Mouse (Mus musculus) embryonic fibroblast, embryonic 13.5 days (primary cell): ENCODE measurements around the gene Bivm. TPM values are rescaled to one million over a fixed set of nuclear protein-coding genes. Genes with fewer than 3 reads are reported as not detected.
A peak's percentile ranks its signal among the peaks of the same experiment; 100 is the strongest.

Experiments used
- H3K27ac ChIP-seq: 2 replicates; pipeline ENCODE4 v1.5.1; 2012; ENCODE audit warnings: low read length, control low read depth, inconsistent platforms; ENCODE audit not compliant: insufficient read depth
- H3K4me1 ChIP-seq: 2 replicates; pipeline ENCODE4 v1.6.1; 2011; ENCODE audit warnings: low read length; ENCODE audit not compliant: control insufficient read depth, insufficient read depth
- H3K4me3 ChIP-seq: 2 replicates; pipeline ENCODE4 v1.5.1; 2011; ENCODE audit warnings: mild to moderate bottlenecking, control low read depth, low read length; ENCODE audit not compliant: insufficient read depth
- CTCF ChIP-seq: IDR thresholded peaks from 2 replicates; pipeline ENCODE4 v1.5.1; 2011; ENCODE audit warnings: mild to moderate bottlenecking, control low read depth, low read length, moderate library complexity, borderline replicate concordance; ENCODE audit not compliant: insufficient read depth
- POLR2A ChIP-seq: IDR thresholded peaks from 2 replicates; pipeline ENCODE4 v1.6.1; 2011; ENCODE audit warnings: low read depth, mild to moderate bottlenecking, control low read depth, low read length, moderate library complexity
- polyA plus RNA-seq: library from polyadenylated mRNA; stranded (reverse); fragments of >200 nt; gene quantifications from 2 replicates; pipeline ENCODE4 v1.2.4, GENCODE M21; 2011; ENCODE audit warnings: low read depth; ENCODE audit not compliant: missing spikeins, insufficient read length

The Bivm gene
- 24.2 and 33.8 TPM in 2 replicates for polyA plus RNA-seq

- TF ChIP-seq CTCF (no peak), POLR2A (peak; percentile 90)
- peak within 1 kb of the TSS; percentile 81 for H3K4me3 ChIP-seq
- peak within 1 kb of the TSS; percentile 89 for H3K27ac ChIP-seq
- H3K4me1 ChIP-seq: no peaks in the 10 kb centered on the region
Measured at GRCm38 (mm10) chr1:44118239-44119054, at the start of gene Bivm, which contains the start of gene Kdelc1. Gene Bivm, plus strand, starts transcription at chr1:44118957. Gene Kdelc1, minus strand, starts transcription at chr1:44118808.

DNA sequence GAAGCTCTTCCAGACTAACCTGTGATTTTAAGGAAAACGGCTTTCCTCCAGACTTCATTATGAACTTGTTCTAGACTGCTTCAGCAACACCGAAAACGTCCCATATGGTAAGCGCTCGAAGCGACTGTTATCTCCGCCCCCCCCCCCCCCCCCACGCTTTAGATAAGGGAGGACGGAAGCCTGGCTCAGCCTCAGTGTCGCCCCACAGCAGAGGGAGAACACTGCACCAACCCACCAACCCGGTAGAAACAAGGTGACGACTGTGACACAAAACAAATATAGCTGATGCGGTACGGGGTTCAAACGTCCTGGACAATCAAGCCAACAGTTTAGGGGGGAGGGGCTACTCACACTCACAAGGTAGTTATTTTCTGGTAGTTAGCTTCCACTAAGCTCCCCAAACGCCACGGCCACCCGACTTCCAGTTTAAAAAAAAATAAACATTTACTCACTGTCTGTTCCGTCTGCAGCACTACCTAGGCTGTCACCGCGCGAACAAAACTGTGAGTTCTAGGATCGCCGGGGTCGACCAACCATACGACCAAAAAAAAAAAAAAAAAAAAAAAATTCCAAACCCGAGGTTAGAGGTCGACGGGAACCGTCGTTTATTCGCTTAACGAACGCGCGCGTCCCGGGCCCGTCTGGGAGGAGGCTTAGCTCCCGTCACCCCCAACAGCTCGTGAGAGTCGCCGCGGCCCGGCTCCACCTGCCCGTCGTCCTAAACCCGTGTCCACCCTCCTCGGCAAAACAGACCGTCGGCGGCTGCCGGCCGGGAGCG is 17.1 kb upstream of the Bivm start:
- TF ChIP-seq POLR2A: peak; percentile 60
- no peak for TF ChIP-seq CTCF
- no peaks in the 10 kb centered on the region for H3K4me1 ChIP-seq
- H3K27ac ChIP-seq: no peak overlapping the region
- H3K4me3 ChIP-seq: peak overlapping the region; percentile 83

DNA sequence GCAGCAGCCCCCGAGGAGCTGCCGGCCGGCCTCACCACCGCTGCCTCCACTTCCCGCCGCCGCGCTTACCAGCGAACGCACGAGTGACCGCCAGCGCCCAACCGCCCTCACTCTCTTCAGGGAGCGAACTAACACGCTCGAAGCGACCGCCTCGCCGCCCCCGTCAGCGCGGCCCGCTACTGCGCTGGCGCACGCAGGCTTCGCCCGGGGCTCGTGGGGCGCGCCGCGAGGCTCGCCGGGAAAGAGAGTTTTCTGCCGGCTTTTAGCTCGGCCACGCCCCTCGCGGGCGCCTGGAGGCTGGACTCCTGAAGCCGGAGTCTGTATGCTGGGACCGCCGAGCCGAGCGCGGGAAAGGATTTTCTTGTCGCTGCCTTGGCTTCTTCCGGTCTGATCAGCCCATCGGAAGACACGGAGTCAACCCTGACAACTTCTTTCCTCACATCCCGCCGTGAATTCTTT is 16.5 kb upstream of the Bivm start, which contains the start of gene Tex30:
Tex30 (minus strand) TSS at position 183 of the 459 bp plus-strand sequence.
- no peak for TF ChIP-seq CTCF
- TF ChIP-seq POLR2A: peak; percentile 83
- Histone ChIP-seq H3K4me3 (peak within 1 kb of the TSS; percentile 83), H3K4me1 (no peaks in the 10 kb centered on the region), H3K27ac (peak within 1 kb of the TSS; percentile 20; the same call in 1 of the 2 replicates)

- peak overlapping the region; percentile 11; the same call in 1 of the 2 replicates for H3K4me3 ChIP-seq
- no peak overlapping the region for H3K27ac ChIP-seq
- no peaks in the 10 kb centered on the region for H3K4me1 ChIP-seq
- TF ChIP-seq CTCF (no peak), POLR2A (no peak)
Measured at GRCm38 (mm10) chr1:44102939-44103338, 15.8 kb upstream of the Bivm start.

GRCm38 (mm10) chr1:44117571-44117970 is 1.2 kb upstream of the Bivm start:
- H3K27ac ChIP-seq: no peak overlapping the region
- peak overlapping the region; percentile 33 for H3K4me3 ChIP-seq
- TF ChIP-seq CTCF (no peak), POLR2A (no peak)
- no peaks in the 10 kb centered on the region for H3K4me1 ChIP-seq

DNA sequence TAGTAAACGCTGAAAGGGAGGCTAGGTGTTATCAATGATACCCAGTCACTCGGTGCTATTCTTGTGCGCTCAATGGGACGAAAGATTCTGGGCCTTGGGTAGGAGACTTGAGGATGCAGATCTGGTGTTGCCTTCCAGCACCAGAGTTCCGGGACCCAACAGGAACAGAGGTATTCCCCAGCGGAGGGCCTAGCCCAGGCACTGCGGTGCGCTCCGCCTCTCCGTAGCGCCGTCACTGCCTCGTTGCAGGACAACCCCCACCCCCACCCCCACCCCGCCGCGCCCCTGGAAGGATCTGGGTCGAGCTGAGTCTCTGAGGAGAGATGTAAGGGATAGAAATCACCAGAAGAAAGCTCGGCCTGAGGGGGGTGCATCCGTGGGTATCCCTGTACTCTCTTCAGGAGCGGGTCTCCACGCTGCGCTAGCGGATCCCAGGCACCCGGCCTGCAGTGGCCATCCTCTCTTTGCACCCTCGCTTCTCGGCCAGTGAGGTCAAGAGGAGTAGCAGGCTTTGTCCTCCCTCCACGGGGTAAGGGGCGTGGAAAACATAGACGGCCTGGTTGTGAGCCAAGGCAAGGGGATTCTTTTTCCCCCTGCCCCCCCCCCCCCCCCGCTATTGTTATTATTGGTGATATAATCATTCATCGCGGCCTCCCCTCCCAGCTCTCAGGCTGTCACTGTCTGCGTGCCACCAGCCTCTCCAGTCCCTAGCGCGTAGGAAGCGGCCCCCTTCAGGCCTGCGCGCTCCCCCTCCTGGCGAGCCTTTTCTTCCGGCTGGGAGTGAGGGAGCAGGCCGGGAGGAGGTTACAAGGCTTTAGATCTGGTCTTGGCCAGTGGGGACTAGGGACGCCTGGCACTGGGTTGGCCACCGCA is 680 bp downstream of the Bivm start:
- peak; percentile 84 for TF ChIP-seq POLR2A
- no peak for TF ChIP-seq CTCF
- Histone ChIP-seq H3K4me3 (peak overlapping the region; percentile 59), H3K27ac (peak overlapping the region; percentile 89), H3K4me1 (no peaks in the 10 kb centered on the region)

- H3K4me1 ChIP-seq: no peaks in the 10 kb centered on the region
- no peak for TF ChIP-seq POLR2A
- TF ChIP-seq CTCF: no peak
- peak overlapping the region; percentile 59 for H3K4me3 ChIP-seq
- 0 out of 2 replicates have a peak overlapping the region, but pooled peaks have one; percentile 3 for H3K27ac ChIP-seq
Measured at GRCm38 (mm10) chr1:44120074-44120406, 1.3 kb downstream of the Bivm start.

- Histone ChIP-seq H3K27ac (no peak overlapping the region), H3K4me3 (no peak overlapping the region)
- no peak for TF ChIP-seq CTCF
- no peak for TF ChIP-seq POLR2A
Measured at GRCm38 (mm10) chr1:44122256-44122655, 3.5 kb downstream of the Bivm start.

GRCm38 (mm10) chr1:44125590-44125989 is 6.8 kb downstream of the Bivm start:
- TF ChIP-seq POLR2A (no peak), CTCF (no peak)
- no peaks in the 10 kb centered on the region for H3K4me1 ChIP-seq
- H3K27ac ChIP-seq: no peak overlapping the region
- H3K4me3 ChIP-seq: no peak overlapping the region

More at GRCm38 (mm10) chr1:44122256-44122655, 3.5 kb downstream of the Bivm start:
- H3K4me1 ChIP-seq: no peaks in the 10 kb centered on the region
